Mouse (Mus musculus): ENCODE measurements around the gene Tmem204. TPM values are rescaled to one million over a fixed set of nuclear protein-coding genes. Genes with fewer than 3 reads are reported as not detected.
"Not testable (repeated sequence)": the region's sequence is repeated elsewhere in the genome, so short reads cannot be mapped to it uniquely, and the experiment has no call there.

Gene Tmem204
- 340 and 393 TPM in 2 replicates for polyA plus RNA-seq (2012; rRNA removed)

- DNase-seq, result no peak
- Histone ChIP-seq H3K4me3 (replicated peaks; ENCODE audit: extremely low read depth, low read depth, low read length) (peak within 1 kb of the TSS; percentile 20), H3K4me1 (ENCODE audit: control insufficient read depth, insufficient read depth, low read length) (peaks cover 13% of the 10 kb centered on the region)
- TF ChIP-seq CTCF (IDR thresholded peaks at IDR 0.05; ENCODE audit: insufficient read depth, low read length), result peak; percentile 61
- TF ChIP-seq POLR2A (IDR thresholded peaks at IDR 0.05; ENCODE audit: borderline replicate concordance, extremely low read depth, low read depth, low read length), result peak; percentile 32; the same call in 1 of the 2 replicates
- WGBS, result 22% methylated on average over 7 of the region's 7 CpGs
These were observed at the start of gene Tmem204 for GRCm38 (mm10) chr17:25083444-25083931. Tmem204 (minus strand) TSS chr17:25083591.

GRCm38 (mm10) chr17:25130060-25130459 is 46.7 kb upstream of the Tmem204 start:
- TF ChIP-seq POLR2A (IDR thresholded peaks at IDR 0.05; ENCODE audit: borderline replicate concordance, extremely low read depth, low read depth, low read length) (no peak), CTCF (IDR thresholded peaks at IDR 0.05; ENCODE audit: insufficient read depth, low read length) (no peak)
- DNase-seq, result no peak
- 83% methylated on average over 1 of the region's 1 CpGs for WGBS

GRCm38 (mm10) chr17:25127681-25128080 is 44.3 kb upstream of the Tmem204 start:
- 57% methylated on average over 9 of the region's 9 CpGs for WGBS
- TF ChIP-seq CTCF (IDR thresholded peaks at IDR 0.05; ENCODE audit: insufficient read depth, low read length), result no peak
- TF ChIP-seq POLR2A (IDR thresholded peaks at IDR 0.05; ENCODE audit: borderline replicate concordance, extremely low read depth, low read depth, low read length), result no peak
- no peak for DNase-seq
- Histone ChIP-seq H3K4me3 (replicated peaks; ENCODE audit: extremely low read depth, low read depth, low read length) (no peak overlapping the region), H3K4me1 (ENCODE audit: control insufficient read depth, insufficient read depth, low read length) (no peaks in the 10 kb centered on the region)

More at GRCm38 (mm10) chr17:25130060-25130459, 46.7 kb upstream of the Tmem204 start:
- Histone ChIP-seq H3K4me1 (ENCODE audit: control insufficient read depth, insufficient read depth, low read length) (peaks cover 8% of the 10 kb centered on the region; the same call in 1 of the 2 replicates), H3K4me3 (replicated peaks; ENCODE audit: extremely low read depth, low read depth, low read length) (no peak overlapping the region)

- TF ChIP-seq POLR2A (IDR thresholded peaks at IDR 0.05; ENCODE audit: borderline replicate concordance, extremely low read depth, low read depth, low read length), result no peak
- no peak for TF ChIP-seq CTCF (IDR thresholded peaks at IDR 0.05; ENCODE audit: insufficient read depth, low read length)
- WGBS, result 29% methylated on average over 8 of the region's 8 CpGs
- DNase-seq, result no peak
These were observed 43.7 kb upstream of the Tmem204 start for GRCm38 (mm10) chr17:25127079-25127478.

GRCm38 (mm10) chr17:25125442-25126060 is 42.2 kb upstream of the Tmem204 start:
- WGBS, result 75% methylated on average over 3 of the region's 3 CpGs
- not testable (repeated sequence) for H3K4me1 ChIP-seq (ENCODE audit: control insufficient read depth, insufficient read depth, low read length); DNase-seq; H3K4me3 ChIP-seq (replicated peaks; ENCODE audit: extremely low read depth, low read depth, low read length)

More at GRCm38 (mm10) chr17:25127079-25127478, 43.7 kb upstream of the Tmem204 start:
- no peaks in the 10 kb centered on the region for H3K4me1 ChIP-seq (ENCODE audit: control insufficient read depth, insufficient read depth, low read length)
- no peak overlapping the region for H3K4me3 ChIP-seq (replicated peaks; ENCODE audit: extremely low read depth, low read depth, low read length)

GRCm38 (mm10) chr17:25123979-25124378 is 40.6 kb upstream of the Tmem204 start:
- WGBS, result 22% methylated on average over 7 of the region's 7 CpGs
- TF ChIP-seq POLR2A (IDR thresholded peaks at IDR 0.05; ENCODE audit: borderline replicate concordance, extremely low read depth, low read depth, low read length), result no peak
- peak; percentile 62 for TF ChIP-seq CTCF (IDR thresholded peaks at IDR 0.05; ENCODE audit: insufficient read depth, low read length)
- peak; percentile 16 for DNase-seq

GRCm38 (mm10) chr17:25120406-25120805 is 37.0 kb upstream of the Tmem204 start, which contains the start of gene Ptx4:
Ptx4 (plus strand) TSS chr17:25120760.
- peaks cover 3% of the 10 kb centered on the region; the same call in 1 of the 2 replicates for H3K4me1 ChIP-seq (ENCODE audit: control insufficient read depth, insufficient read depth, low read length)
- WGBS, result 35% methylated on average over 3 of the region's 3 CpGs
- DNase-seq, result no peak
- no peak within 1 kb of the TSS for H3K4me3 ChIP-seq (replicated peaks; ENCODE audit: extremely low read depth, low read depth, low read length)
- TF ChIP-seq CTCF (IDR thresholded peaks at IDR 0.05; ENCODE audit: insufficient read depth, low read length), result no peak
- no peak for TF ChIP-seq POLR2A (IDR thresholded peaks at IDR 0.05; ENCODE audit: borderline replicate concordance, extremely low read depth, low read depth, low read length)

More at GRCm38 (mm10) chr17:25123979-25124378, 40.6 kb upstream of the Tmem204 start:
- Histone ChIP-seq H3K4me3 (replicated peaks; ENCODE audit: extremely low read depth, low read depth, low read length) (no peak overlapping the region), H3K4me1 (ENCODE audit: control insufficient read depth, insufficient read depth, low read length) (no peaks in the 10 kb centered on the region)

GRCm38 (mm10) chr17:25117263-25117662 is 33.9 kb upstream of the Tmem204 start:
- Histone ChIP-seq H3K4me1 (ENCODE audit: control insufficient read depth, insufficient read depth, low read length) (peaks cover 3% of the 10 kb centered on the region; the same call in 1 of the 2 replicates), H3K4me3 (replicated peaks; ENCODE audit: extremely low read depth, low read depth, low read length) (no peak overlapping the region)
- TF ChIP-seq CTCF (IDR thresholded peaks at IDR 0.05; ENCODE audit: insufficient read depth, low read length) (no peak), POLR2A (IDR thresholded peaks at IDR 0.05; ENCODE audit: borderline replicate concordance, extremely low read depth, low read depth, low read length) (no peak)
- 32% methylated on average over 4 of the region's 4 CpGs for WGBS
- DNase-seq, result no peak

GRCm38 (mm10) chr17:25115664-25116432 is 32.5 kb upstream of the Tmem204 start, which contains the start of gene Telo2:
Telo2 (minus strand) TSS chr17:25115967.
- DNase-seq, result peak; percentile 95
- TF ChIP-seq CTCF (IDR thresholded peaks at IDR 0.05; ENCODE audit: insufficient read depth, low read length) (no peak), POLR2A (IDR thresholded peaks at IDR 0.05; ENCODE audit: borderline replicate concordance, extremely low read depth, low read depth, low read length) (peak; percentile 57; the same call in 1 of the 2 replicates)
- 4% methylated on average over 40 of the region's 40 CpGs for WGBS

More at GRCm38 (mm10) chr17:25115664-25116432, 32.5 kb upstream of the Tmem204 start, which contains the start of gene Telo2:
- Histone ChIP-seq H3K4me1 (ENCODE audit: control insufficient read depth, insufficient read depth, low read length) (peaks cover 3% of the 10 kb centered on the region; the same call in 1 of the 2 replicates), H3K4me3 (replicated peaks; ENCODE audit: extremely low read depth, low read depth, low read length) (peak within 1 kb of the TSS; percentile 58)
